23 mouse cellular contexts compared by ENCODE assay signal in genomic region chr12:106992421-106992820, GRCm38 (mm10).
"Had no signal": no experiment of that assay in that cellular context is flagged by ENCODE, and none has a peak within 500 bp of the region (broad histone marks: within the 10 kb centered on the region; RNA-seq: fewer than 3 reads in every experiment).

No protein-coding gene starts in this region.

- DNase-seq: layer of hippocampus, adult 9-11 months; liver, postnatal 0 days; right cerebral cortex, adult 18-20 months; right cerebral cortex, postnatal 14 days; right cerebral cortex, postnatal 4 days; thymus, adult 2 months; thymus, postnatal 14 days had no signal

- H3K4me1 ChIP-seq: midbrain, embryonic 12.5 days; midbrain, embryonic 15.5 days; neural tube, embryonic 12.5 days had no signal

- H3K36me3 ChIP-seq: limb, embryonic 10.5 days; limb, embryonic 13.5 days; midbrain, embryonic 12.5 days; midbrain, embryonic 15.5 days; neural tube, embryonic 12.5 days; neural tube, embryonic 15.5 days had no signal

- H3K27ac ChIP-seq: hindbrain, postnatal 0 days; layer of hippocampus, adult 2 months; limb, embryonic 10.5 days; limb, embryonic 13.5 days; liver, embryonic 14.5 days; macrophage; midbrain, embryonic 12.5 days; midbrain, embryonic 15.5 days; neural tube, embryonic 12.5 days; neural tube, embryonic 15.5 days; stomach, postnatal 0 days had no signal

- H3K27me3 ChIP-seq: limb, embryonic 13.5 days; midbrain, embryonic 12.5 days; midbrain, embryonic 15.5 days; neural tube, embryonic 12.5 days; neural tube, embryonic 15.5 days had no signal

- H3K4me3 ChIP-seq: layer of hippocampus, adult 2 months; limb, embryonic 10.5 days; limb, embryonic 13.5 days; midbrain, embryonic 12.5 days; midbrain, embryonic 15.5 days; neural tube, embryonic 12.5 days; neural tube, embryonic 15.5 days had no signal

- H3K9me3 ChIP-seq: limb, embryonic 10.5 days; limb, embryonic 13.5 days; midbrain, embryonic 12.5 days; midbrain, embryonic 15.5 days; neural tube, embryonic 12.5 days; neural tube, embryonic 15.5 days had no signal

- H3K4me2 ChIP-seq: limb, embryonic 13.5 days; liver, embryonic 11.5 days; lung, embryonic 14.5 days; midbrain, embryonic 12.5 days; midbrain, embryonic 15.5 days; neural tube, embryonic 12.5 days; neural tube, embryonic 15.5 days had no signal

- ATAC-seq: hindbrain, postnatal 0 days; inflammation-experienced regulatory T-cells, adult 6 months; intestine, embryonic 16.5 days; liver, postnatal 0 days; lung, postnatal 0 days; midbrain, embryonic 15.5 days had no signal

- H3K9ac ChIP-seq: limb, embryonic 13.5 days; liver, embryonic 14.5 days; liver, postnatal 0 days; lung, embryonic 14.5 days; midbrain, embryonic 12.5 days; midbrain, embryonic 15.5 days; neural tube, embryonic 12.5 days; neural tube, embryonic 15.5 days had no signal
